Mouse (Mus musculus) CD4-positive, CD25-positive, alpha-beta regulatory T cell, adult 4 months (primary cell): ENCODE results near the gene Magi1. TPM values are rescaled to one million over a fixed set of nuclear protein-coding genes. Genes with fewer than 3 reads are reported as not detected.

Experiments used
- ATAC-seq: one replicate; pipeline ENCODE4 v1.8.0; 2017
- polyA plus RNA-seq, 2 experiments: library from polyadenylated mRNA; unstranded; fragments of 100-300 nt; shearing (Covaris generic); gene quantifications; one replicate each; pipeline ENCODE4 v1.2.1; 2017

The Magi1 gene
- polyA plus RNA-seq, 2 experiments from 2014 or later: 0.08 to 0.54 TPM

DNA sequence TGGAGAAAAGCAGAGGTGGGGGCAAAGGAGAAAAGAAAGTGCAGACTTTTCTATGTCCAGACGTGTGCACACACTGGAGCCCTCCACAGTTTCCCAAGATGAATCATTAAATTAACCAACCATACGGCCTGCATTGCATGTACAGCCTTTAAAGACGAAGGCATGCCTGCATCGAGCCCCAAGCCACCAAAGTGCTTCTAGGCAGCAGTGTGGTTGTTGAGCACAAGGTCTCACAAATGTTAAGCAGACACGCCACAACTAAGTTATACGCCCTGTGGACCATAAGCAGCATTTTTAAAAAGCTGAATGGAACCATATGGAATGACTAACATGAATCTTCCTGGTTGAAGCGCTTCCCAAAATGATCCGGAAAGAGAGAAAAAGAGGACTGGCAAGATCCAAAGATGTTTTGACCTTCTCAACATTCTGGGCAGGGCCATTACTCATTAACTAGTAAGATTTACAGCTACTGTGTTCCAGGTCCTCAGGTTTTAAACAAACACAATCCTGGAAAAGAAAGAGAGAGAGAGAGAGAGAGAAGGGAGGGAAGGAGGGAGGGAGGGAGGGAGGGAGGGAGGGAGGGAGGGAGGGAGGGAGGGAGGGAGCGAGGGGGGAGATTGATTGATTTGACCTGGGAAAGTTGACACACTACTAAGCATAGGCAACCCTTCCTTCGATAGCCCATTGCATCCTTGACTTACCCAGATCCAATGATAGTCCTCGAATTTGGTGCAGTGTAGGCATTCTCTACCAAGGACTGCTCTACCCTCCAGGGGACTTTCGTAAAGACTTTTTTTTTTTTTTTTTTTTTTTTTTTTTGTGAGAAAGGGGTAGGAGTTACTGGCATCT is 26.5 kb downstream of the Magi1 start:
- ATAC-seq: no peak

DNA sequence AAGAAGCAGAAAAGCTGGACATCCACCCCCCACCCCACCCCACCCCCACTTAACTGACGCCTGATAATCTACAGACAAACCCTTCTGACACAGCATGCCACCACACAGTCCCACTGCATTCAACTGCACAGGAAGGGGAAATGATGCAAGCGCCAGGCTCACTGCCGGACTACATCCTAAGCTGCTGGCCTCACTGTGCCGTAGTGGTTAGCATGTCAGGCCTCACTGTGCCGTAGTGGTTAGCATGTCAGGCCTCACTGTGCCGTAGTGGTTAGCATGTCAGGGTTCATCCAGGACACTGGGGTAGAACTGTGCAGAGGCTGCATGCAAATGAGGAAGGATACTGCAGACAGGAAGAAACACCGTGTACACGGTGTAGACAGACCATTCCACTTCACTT is 29.8 kb downstream of the Magi1 start:
- no peak for ATAC-seq

GRCm38 (mm10) chr6:94251358-94251945 is 32.3 kb downstream of the Magi1 start:
- ATAC-seq: no peak

DNA sequence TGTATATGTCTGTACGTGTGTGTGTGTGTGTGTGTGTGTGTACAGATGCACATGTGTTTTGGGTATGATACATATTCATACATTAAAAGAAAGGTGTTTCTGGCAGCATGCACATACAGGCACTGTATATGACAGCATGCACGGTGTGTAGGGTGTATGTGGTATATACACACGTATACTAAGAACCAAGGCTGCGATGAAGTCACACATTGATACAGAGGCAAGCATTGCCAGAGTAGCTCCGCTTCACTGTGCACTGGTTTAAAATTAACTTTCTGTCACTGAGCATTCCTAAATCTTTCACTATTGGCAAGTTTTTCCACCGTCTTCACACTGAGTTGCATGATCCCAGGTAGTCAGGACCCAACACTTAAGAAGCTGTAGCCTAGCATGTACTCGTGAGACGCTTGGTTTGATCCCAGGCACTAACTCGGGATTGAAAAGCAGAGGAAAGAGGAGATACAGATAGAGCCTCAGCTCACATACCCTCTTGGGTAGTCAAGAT is 34.4 kb downstream of the Magi1 start:
- no peak for ATAC-seq

GRCm38 (mm10) chr6:94241251-94241650 is 42.5 kb downstream of the Magi1 start:
- ATAC-seq: no peak

DNA sequence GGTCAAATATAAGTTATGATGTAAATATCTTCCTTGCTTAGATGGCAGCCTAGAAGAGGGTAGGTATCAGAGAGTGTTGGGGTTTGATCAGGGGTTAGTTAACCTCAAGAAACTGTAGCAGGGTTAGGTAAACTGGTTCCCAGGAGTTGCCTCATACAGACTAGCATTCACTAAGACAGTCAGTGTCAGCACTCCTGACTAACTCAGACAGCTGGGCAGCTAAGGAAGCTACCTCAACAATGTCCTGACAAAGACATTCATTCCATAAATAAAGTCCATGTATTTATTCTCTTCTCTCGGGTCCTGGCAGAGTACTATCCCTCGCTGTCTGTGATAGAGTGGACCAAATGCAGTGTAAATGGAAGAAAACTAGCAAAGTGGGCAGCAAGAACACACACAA is 45.1 kb downstream of the Magi1 start:
- no peak for ATAC-seq

- ATAC-seq: no peak
Measured at GRCm38 (mm10) chr6:94236899-94237298, 46.8 kb downstream of the Magi1 start.

DNA sequence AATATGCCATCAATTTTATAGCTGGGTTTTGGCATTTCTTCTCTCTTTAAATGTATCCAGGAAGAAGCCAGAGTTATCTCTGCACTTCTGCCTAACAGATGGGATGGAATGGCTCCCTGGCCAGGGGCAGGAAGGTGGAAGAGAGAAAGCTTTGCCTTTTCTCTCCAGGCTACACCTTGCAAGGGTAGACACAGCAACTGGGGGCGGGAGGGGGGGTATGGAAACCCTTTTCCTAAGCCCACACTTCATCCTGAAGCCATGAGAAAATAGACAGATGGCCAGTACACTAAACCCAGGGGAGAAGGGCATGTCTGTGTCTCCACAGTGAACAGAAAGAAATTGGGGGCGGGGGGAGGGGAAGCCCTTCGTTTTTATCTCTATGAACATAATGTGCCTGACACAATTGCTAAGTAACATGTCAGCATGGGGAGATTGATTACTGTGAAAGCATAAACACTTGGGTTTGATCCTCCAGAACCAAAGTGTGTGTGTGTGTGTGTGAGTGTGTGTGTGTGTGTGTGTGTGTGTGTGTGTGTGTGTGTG is 51.4 kb downstream of the Magi1 start:
- ATAC-seq: no peak

DNA sequence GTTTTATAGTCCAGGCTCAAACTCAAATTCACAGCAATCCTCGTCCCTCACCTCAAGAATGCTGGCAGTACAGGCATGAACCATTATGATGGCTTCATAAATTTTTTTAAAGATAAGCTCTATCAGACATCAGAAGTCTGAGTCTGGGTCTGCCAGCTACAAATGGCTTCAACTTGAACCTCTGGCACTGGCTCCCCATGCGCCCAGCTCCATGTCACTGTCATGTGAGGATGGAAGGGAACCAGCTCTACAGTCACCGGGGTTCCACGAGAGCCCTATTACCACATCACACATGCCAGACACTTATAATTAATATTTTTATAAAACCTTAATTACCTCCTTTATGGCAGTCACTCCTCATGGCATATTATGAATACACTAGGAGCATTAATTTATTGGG is 51.9 kb downstream of the Magi1 start:
- no peak for ATAC-seq

- ATAC-seq: no peak
Measured at GRCm38 (mm10) chr6:94231367-94231766, 52.4 kb downstream of the Magi1 start.

GRCm38 (mm10) chr6:94230918-94231317 is 52.8 kb downstream of the Magi1 start:
- no peak for ATAC-seq

DNA sequence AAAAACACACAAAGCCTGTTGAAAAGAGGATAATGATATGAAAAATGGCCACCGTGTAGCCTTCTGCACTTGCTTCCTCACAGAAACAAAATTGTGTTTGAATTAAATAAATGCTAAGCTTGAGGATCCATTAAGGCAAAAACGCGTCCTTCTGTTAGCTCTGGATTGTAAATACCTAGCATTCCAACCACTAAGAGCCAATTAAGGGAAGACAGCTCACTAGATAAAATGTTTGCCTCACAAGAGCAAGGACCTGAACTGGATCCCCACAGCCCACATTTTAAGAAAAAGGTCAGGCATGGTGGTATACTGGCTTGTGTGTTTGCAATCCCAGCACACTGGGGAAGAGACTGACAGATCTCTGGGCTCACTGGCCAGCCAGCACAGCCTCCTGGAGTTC is 53.6 kb downstream of the Magi1 start:
- ATAC-seq: no peak

- no peak for ATAC-seq
Measured at GRCm38 (mm10) chr6:94226262-94226661, 57.5 kb downstream of the Magi1 start.

- no peak for ATAC-seq
Measured at GRCm38 (mm10) chr6:94225832-94226231, 57.9 kb downstream of the Magi1 start.

DNA sequence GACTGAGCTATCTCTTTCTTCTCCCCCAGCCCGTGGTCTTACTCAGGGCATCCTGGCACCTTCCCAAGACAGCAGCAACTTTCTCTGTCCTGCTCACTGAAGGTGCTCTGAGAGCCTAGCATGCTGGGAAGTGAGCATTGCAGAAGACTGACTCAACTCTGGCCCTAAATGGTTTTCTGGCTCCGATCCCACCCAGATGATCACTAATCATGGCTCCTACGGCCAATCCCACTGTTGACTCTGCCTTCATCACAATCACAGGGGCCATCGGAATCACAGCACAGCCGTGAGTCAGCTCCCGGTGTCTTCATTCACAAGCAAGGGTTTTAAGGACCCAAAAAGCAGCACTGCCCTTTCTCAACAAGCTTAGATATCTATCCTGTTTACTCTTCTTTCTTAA is 58.6 kb downstream of the Magi1 start:
- no peak for ATAC-seq

GRCm38 (mm10) chr6:94222253-94222652 is 61.5 kb downstream of the Magi1 start:
- ATAC-seq: no peak

DNA sequence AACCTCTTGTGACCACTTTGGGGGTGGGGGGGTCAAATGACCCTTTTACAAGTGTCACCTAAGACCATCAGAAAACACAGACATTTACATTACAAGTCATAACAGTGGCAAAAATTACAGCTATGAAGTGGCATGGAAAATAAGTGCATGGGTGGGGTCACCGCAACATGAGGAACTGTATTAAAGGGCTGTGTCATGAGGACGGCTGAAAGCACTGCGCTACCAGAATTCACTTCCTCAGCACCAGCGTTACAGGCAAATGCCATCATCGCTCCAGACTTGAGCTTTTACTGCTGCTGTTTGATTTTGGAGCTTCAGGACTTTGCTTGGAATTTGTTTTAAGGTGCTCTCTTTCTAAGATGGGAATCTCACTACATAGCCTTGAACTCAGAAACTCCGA is 62.0 kb downstream of the Magi1 start:
- ATAC-seq: no peak

GRCm38 (mm10) chr6:94218076-94218475 is 65.6 kb downstream of the Magi1 start:
- ATAC-seq: no peak

- no peak for ATAC-seq
Measured at GRCm38 (mm10) chr6:94215834-94216233, 67.9 kb downstream of the Magi1 start.

GRCm38 (mm10) chr6:94214895-94215538 is 68.7 kb downstream of the Magi1 start:
- ATAC-seq: no peak

- no peak for ATAC-seq
Measured at GRCm38 (mm10) chr6:94205926-94206325, 77.8 kb downstream of the Magi1 start.

DNA sequence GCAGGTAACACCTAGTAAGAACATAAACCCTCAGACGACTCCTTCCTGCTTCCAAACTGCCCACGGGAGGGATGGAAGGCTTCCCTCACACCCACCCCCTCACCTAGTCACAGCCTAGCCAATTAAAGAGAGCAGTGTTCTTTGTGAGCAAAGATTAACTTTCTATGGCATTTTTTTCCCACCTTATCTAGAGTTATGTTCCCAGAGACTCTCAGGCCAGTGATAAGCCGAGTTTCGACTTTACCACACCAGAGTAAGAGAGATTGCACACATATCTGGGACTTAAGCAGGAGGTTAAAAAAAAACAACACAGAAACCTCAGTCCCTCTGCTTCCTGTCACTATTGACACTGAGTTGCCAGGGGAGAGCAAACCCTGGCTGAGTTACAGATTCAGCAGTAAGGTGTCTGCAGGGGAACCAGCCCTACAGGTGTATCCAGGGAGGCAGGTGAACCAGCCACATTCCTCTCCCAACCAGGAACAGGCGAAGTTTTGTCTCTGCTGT is 80.0 kb downstream of the Magi1 start:
- ATAC-seq: no peak

DNA sequence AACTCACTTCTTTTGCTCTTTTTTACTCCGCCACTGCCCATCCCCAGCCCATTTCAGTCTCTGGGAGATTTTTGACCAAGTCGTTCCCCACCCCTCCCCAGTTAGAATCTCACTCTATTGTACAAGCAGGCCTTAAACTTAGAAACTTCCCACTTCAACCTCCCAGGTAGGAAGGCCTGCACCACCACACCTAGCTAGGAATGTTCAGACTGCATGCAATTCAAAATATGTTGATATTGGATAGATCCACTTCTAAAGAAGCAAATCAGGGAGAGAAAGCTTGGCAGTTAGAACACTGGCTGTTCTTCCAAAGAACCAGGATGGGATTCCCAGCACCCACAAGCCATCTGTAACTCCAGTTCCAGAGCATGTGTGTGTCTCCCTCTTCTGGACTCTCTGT is 81.8 kb downstream of the Magi1 start:
- no peak for ATAC-seq
